Mouse (Mus musculus) ES-Bruce4 (cell line): ENCODE measurements around the gene Ccdc169.

Source experiments
- CTCF ChIP-seq: IDR thresholded peaks from one replicate; pipeline ENCODE4 v1.8.1; 2011; ENCODE audit warnings: low read depth, low read length
- EP300 ChIP-seq: IDR thresholded peaks from 2 replicates; pipeline ENCODE4 v1.6.1; 2011; ENCODE audit warnings: low read depth, low read length; ENCODE audit not compliant: insufficient read depth

DNA sequence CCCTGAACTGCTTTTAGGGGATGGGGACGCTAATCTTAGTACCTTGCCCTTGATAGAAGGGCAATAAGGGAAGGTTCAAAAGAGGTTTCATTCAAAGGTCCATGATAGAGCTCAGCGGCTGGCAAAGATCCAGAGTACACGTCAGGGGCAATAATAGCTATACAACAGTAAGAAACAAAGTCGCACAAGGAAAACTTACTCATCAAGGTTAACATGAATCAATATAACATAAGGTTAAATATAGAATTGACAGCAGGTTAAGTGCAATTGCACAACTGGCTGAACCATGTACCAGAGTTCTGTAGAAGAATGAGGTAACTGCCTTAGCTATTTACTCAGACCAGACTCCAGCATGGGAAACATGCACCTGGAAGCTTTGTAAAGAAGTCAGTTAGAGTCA lies 47.8 kb upstream of the Ccdc169 start:
- TF ChIP-seq EP300 (no peak), CTCF (no peak)
